Mouse (Mus musculus) kidney, embryonic 14.5 days (tissue): ENCODE results near the gene Fopnl. TPM values are rescaled to one million over a fixed set of nuclear protein-coding genes. Genes with fewer than 3 reads are reported as not detected.

Experiments used
- ATAC-seq: fragments of 200-750 bp; cut with Nextera tagmentation; 2 replicates; pipeline ENCODE4 v1.8.0; 2017; ENCODE audit warnings: moderate number of reproducible peaks, mild to moderate bottlenecking, moderate TSS enrichment, moderate library complexity; ENCODE audit not compliant: low FRiP score, low TSS enrichment
- H3K27ac ChIP-seq: fragments of 300-500 bp; sonication (generic); 2 replicates; pipeline ENCODE4 v1.5.1; 2014; ENCODE audit warnings: low read depth, mild to moderate bottlenecking, low read length, moderate library complexity, mixed read lengths
- H3K27me3 ChIP-seq: fragments of 300-500 bp; sonication (generic); 2 replicates; pipeline ENCODE4 v1.6.1; 2014; ENCODE audit warnings: mild to moderate bottlenecking, low read length; ENCODE audit not compliant: control insufficient read depth, insufficient read depth
- H3K36me3 ChIP-seq: fragments of 300-500 bp; sonication (generic); 2 replicates; pipeline ENCODE4 v1.6.1; 2014; ENCODE audit warnings: low read length, mixed read lengths; ENCODE audit not compliant: control insufficient read depth, insufficient read depth
- H3K4me1 ChIP-seq: fragments of 300-500 bp; sonication (generic); 2 replicates; pipeline ENCODE4 v1.6.1; 2014; ENCODE audit warnings: low read length, mixed read lengths; ENCODE audit not compliant: control insufficient read depth, insufficient read depth
- H3K4me2 ChIP-seq: fragments of 300-500 bp; sonication (generic); replicated peaks from 2 replicates; pipeline ENCODE4 v1.6.1; 2014; ENCODE audit warnings: low read depth, mild to moderate bottlenecking, low read length
- H3K4me3 ChIP-seq: fragments of 300-500 bp; sonication (generic); 2 replicates; pipeline ENCODE4 v1.5.1; 2014; ENCODE audit warnings: mild to moderate bottlenecking, low read length
- H3K9ac ChIP-seq: fragments of 300-500 bp; sonication (generic); 2 replicates; pipeline ENCODE4 v1.6.1; 2014; ENCODE audit warnings: low read depth, mild to moderate bottlenecking, low read length, moderate library complexity
- H3K9me3 ChIP-seq: fragments of 300-500 bp; sonication (generic); 2 replicates; pipeline ENCODE4 v1.6.1; 2016; ENCODE audit warnings: low read length; ENCODE audit not compliant: control insufficient read depth
- WGBS: fragments of 180-500 bp; shearing (Covaris S2); extraction: QIAGEN DNeasy Blood & Tissue Kit; methylation state at CpG from one replicate; pipeline ENCODE4 v1.1.7; 2014; 5-methylcytosine and 5-hydroxymethylcytosine counted together
- polyA plus RNA-seq: library from polyadenylated mRNA; unstranded; fragments of >200 nt; fragmentation: Nextera tagmentation; extraction: Ambion mirVana; gene quantifications from 2 replicates; pipeline ENCODE4 v1.2.1, GENCODE M21; 2014

The Fopnl gene
- polyA plus RNA-seq, 1 experiment from 2014 or later, result 166 TPM

GRCm38 (mm10) chr16:14311371-14311770, 5.8 kb downstream of the Fopnl start:
- Histone ChIP-seq H3K4me3 (no peak overlapping the region), H3K27me3 (no peaks in the 10 kb centered on the region), H3K27ac (no peak overlapping the region), H3K9me3 (no peaks in the 10 kb centered on the region), H3K9ac (no peak overlapping the region), H3K4me2 (no peak overlapping the region), H3K36me3 (peaks cover 58% of the 10 kb centered on the region), H3K4me1 (peaks cover 8% of the 10 kb centered on the region)
- ATAC-seq, result no peak
- WGBS, result 55% methylated on average over 6 of the region's 6 CpGs

DNA sequence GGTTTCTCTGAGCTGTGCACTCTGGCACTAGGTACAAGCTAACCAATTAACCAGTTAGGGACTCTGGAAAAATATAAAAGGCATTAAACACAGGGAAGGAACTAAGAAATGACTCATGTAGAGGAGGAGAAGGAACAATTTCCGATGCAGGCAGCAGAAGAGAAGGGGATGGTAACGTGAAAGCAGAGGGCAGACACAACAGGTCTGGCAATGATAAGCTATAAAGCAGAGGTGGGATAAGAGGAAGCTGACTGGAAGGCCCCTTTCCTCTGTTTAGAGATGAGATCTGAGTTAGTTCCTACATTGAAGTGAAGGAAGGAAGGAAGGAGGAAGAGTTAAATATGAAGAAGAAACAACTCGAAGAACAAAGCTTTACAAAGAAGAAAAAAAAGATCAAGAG, 7.4 kb downstream of the Fopnl start:
- 94% methylated on average over 3 of the region's 3 CpGs for WGBS
- Histone ChIP-seq H3K4me3 (no peak overlapping the region), H3K4me2 (no peak overlapping the region), H3K4me1 (no peaks in the 10 kb centered on the region), H3K27me3 (no peaks in the 10 kb centered on the region), H3K9me3 (no peaks in the 10 kb centered on the region), H3K9ac (no peak overlapping the region), H3K27ac (no peak overlapping the region), H3K36me3 (peaks cover 65% of the 10 kb centered on the region)
- ATAC-seq, result no peak

DNA sequence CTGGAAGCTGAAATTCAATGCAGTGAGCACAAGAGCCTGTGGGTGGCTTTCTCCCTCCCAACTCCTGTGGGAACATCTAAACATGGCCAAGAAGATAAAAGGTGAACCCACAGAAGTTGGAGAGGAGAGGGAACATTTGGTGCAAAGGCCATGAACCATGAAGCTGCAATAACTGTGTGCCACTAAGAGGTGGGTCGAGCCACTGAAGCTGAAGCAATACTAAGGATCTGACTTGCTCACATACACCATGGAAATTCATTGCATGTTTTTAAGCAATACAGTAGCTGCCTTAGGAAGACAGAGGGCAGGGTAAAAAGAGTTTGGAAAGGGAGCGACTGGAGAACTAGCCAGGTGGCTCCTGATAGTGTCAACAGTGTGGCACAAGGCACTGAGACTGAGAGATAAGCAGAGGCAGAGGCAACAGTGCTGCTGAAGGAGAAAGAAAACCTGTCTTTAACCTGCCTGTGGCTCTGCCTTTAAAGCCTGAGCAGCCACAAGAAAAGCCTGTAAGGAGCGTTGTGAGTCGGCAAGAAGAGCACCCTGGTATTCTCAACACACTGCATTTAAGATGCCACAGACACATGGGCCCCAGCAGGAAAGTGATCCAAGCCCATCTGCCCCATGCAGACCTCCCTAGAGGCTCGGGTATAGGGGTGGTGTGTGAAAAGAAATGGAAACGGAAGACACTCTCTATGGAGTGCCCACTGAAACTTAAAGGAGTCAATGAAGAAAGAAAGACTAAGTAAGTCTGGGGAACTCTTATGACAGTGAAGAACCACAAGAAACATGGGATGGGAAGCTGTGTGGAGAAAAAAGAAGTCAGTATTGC, 8.7 kb downstream of the Fopnl start:
- H3K4me1 ChIP-seq, result no peaks in the 10 kb centered on the region
- ATAC-seq, result no peak
- H3K36me3 ChIP-seq, result peaks cover 70% of the 10 kb centered on the region

GRCm38 (mm10) chr16:14307373-14307772, 9.8 kb downstream of the Fopnl start:
- Histone ChIP-seq H3K9ac (no peak overlapping the region), H3K36me3 (peaks cover 72% of the 10 kb centered on the region)
- 100% methylated on average over 1 of the region's 1 CpGs for WGBS

More for the DNA sequence above, 8.7 kb downstream of the Fopnl start:
- Histone ChIP-seq H3K27ac (no peak overlapping the region), H3K9ac (no peak overlapping the region), H3K9me3 (no peaks in the 10 kb centered on the region), H3K27me3 (no peaks in the 10 kb centered on the region), H3K4me2 (no peak overlapping the region), H3K4me3 (no peak overlapping the region)
- 89% methylated on average over 6 of the region's 6 CpGs for WGBS

GRCm38 (mm10) chr16:14306451-14306850, 10.8 kb downstream of the Fopnl start:
- H3K4me1 ChIP-seq, result 0 out of 2 replicates have a peak, but pooled peaks cover 3% of the 10 kb centered on the region
- ATAC-seq, result no peak
- peaks cover 72% of the 10 kb centered on the region for H3K36me3 ChIP-seq
- no peak overlapping the region for H3K4me3 ChIP-seq
- H3K27ac ChIP-seq, result no peak overlapping the region
- H3K9ac ChIP-seq, result no peak overlapping the region
- H3K27me3 ChIP-seq, result no peaks in the 10 kb centered on the region
- 79% methylated on average over 1 of the region's 1 CpGs for WGBS
- H3K9me3 ChIP-seq, result no peaks in the 10 kb centered on the region
- H3K4me2 ChIP-seq, result no peak overlapping the region

More at GRCm38 (mm10) chr16:14307373-14307772, 9.8 kb downstream of the Fopnl start:
- Histone ChIP-seq H3K4me1 (0 out of 2 replicates have a peak, but pooled peaks cover 3% of the 10 kb centered on the region), H3K4me2 (no peak overlapping the region), H3K9me3 (no peaks in the 10 kb centered on the region), H3K4me3 (no peak overlapping the region), H3K27ac (no peak overlapping the region), H3K27me3 (no peaks in the 10 kb centered on the region)
- ATAC-seq, result no peak

GRCm38 (mm10) chr16:14304791-14305190, 12.4 kb downstream of the Fopnl start:
- Histone ChIP-seq H3K27me3 (no peaks in the 10 kb centered on the region), H3K4me3 (no peak overlapping the region), H3K4me1 (0 out of 2 replicates have a peak, but pooled peaks cover 3% of the 10 kb centered on the region), H3K27ac (no peak overlapping the region), H3K36me3 (peaks cover 77% of the 10 kb centered on the region), H3K4me2 (no peak overlapping the region), H3K9me3 (no peaks in the 10 kb centered on the region), H3K9ac (no peak overlapping the region)
- WGBS, result 91% methylated on average over 3 of the region's 3 CpGs
- no peak for ATAC-seq

GRCm38 (mm10) chr16:14303676-14304075, 13.5 kb downstream of the Fopnl start:
- peak overlapping the region; percentile 51; the same call in 1 of the 2 replicates for H3K27ac ChIP-seq
- peak; percentile 42; the same call in 1 of the 2 replicates for ATAC-seq

DNA sequence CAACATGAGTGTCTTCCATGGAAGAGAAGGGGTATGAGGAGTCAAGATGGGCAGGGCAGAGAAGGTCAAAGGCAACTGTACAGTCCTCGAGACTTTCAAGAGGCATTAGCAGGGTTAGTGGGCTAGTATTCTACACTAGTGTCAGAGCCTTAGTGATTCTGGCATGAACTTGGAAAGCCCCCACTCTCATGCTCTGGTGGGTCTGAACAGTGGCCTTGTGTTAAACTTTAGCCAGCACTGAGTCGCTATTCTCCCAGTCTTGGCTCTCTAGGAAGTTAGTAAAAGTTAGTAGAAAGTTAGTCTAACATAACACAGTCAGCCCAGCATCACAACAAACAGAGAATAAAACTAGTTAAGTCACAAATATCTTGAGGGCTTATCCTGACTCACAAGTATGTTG, 14.1 kb downstream of the Fopnl start:
- Histone ChIP-seq H3K4me1 (0 out of 2 replicates have a peak, but pooled peaks cover 3% of the 10 kb centered on the region), H3K4me2 (no peak overlapping the region), H3K27me3 (no peaks in the 10 kb centered on the region), H3K9ac (no peak overlapping the region), H3K4me3 (no peak overlapping the region), H3K27ac (peak overlapping the region; percentile 51; the same call in 1 of the 2 replicates), H3K36me3 (peaks cover 76% of the 10 kb centered on the region), H3K9me3 (no peaks in the 10 kb centered on the region)
- ATAC-seq, result peak; percentile 74; the same call in 1 of the 2 replicates
- 44% methylated on average over 2 of the region's 2 CpGs for WGBS

More at GRCm38 (mm10) chr16:14303676-14304075, 13.5 kb downstream of the Fopnl start:
- 0 out of 2 replicates have a peak, but pooled peaks cover 3% of the 10 kb centered on the region for H3K4me1 ChIP-seq
- no peaks in the 10 kb centered on the region for H3K27me3 ChIP-seq
- no peaks in the 10 kb centered on the region for H3K9me3 ChIP-seq
- H3K9ac ChIP-seq, result no peak overlapping the region
- H3K36me3 ChIP-seq, result peaks cover 78% of the 10 kb centered on the region
- H3K4me3 ChIP-seq, result no peak overlapping the region
- H3K4me2 ChIP-seq, result no peak overlapping the region
- WGBS, result 78% methylated on average over 7 of the region's 7 CpGs

- Histone ChIP-seq H3K4me2 (no peak overlapping the region), H3K4me1 (0 out of 2 replicates have a peak, but pooled peaks cover 3% of the 10 kb centered on the region), H3K27ac (no peak overlapping the region), H3K4me3 (no peak overlapping the region), H3K9ac (no peak overlapping the region), H3K9me3 (no peaks in the 10 kb centered on the region), H3K36me3 (peaks cover 53% of the 10 kb centered on the region), H3K27me3 (no peaks in the 10 kb centered on the region)
- 92% methylated on average over 4 of the region's 4 CpGs for WGBS
- ATAC-seq, result no peak
Measured at GRCm38 (mm10) chr16:14298461-14298860, 18.7 kb downstream of the Fopnl start.
